Mouse (Mus musculus): Measurements from ENCODE around the gene Clip1. TPM values are rescaled to one million over a fixed set of nuclear protein-coding genes. Genes with fewer than 3 reads are reported as not detected.

Clip1 gene
- polyA plus RNA-seq, 1 experiment: 96.1 TPM

GRCm38 (mm10) chr5:123657651-123658050, 26.8 kb downstream of the Clip1 start:
- Histone ChIP-seq H3K4me3 (ENCODE audit: control insufficient read depth, low read depth, low read length) (no peak overlapping the region), H3K4me1 (ENCODE audit: control insufficient read depth, insufficient read depth, low read length) (no peaks in the 10 kb centered on the region), H3K27ac (ENCODE audit: control insufficient read depth, insufficient read depth, low read depth, low read length) (no peak overlapping the region), H3K36me3 (ENCODE audit: control insufficient read depth, insufficient read depth, low read length) (no peaks in the 10 kb centered on the region), H3K27me3 (ENCODE audit: control insufficient read depth, insufficient read depth, low read length) (no peaks in the 10 kb centered on the region)
- TF ChIP-seq CTCF (IDR thresholded peaks at IDR 0.05; ENCODE audit: control insufficient read depth, insufficient read depth, insufficient replicate concordance, low read depth, low read length): no peak
- TF ChIP-seq POLR2A (IDR thresholded peaks at IDR 0.05; ENCODE audit: control insufficient read depth, low read depth, low read length): no peak

GRCm38 (mm10) chr5:123654937-123655336, 29.5 kb downstream of the Clip1 start:
- H3K27me3 ChIP-seq (ENCODE audit: control insufficient read depth, insufficient read depth, low read length): no peaks in the 10 kb centered on the region
- H3K36me3 ChIP-seq (ENCODE audit: control insufficient read depth, insufficient read depth, low read length): no peaks in the 10 kb centered on the region
- H3K27ac ChIP-seq (ENCODE audit: control insufficient read depth, insufficient read depth, low read depth, low read length): no peak overlapping the region
- TF ChIP-seq POLR2A (IDR thresholded peaks at IDR 0.05; ENCODE audit: control insufficient read depth, low read depth, low read length) (no peak), CTCF (IDR thresholded peaks at IDR 0.05; ENCODE audit: control insufficient read depth, insufficient read depth, insufficient replicate concordance, low read depth, low read length) (no peak)
- H3K4me3 ChIP-seq (ENCODE audit: control insufficient read depth, low read depth, low read length): no peak overlapping the region
- no peaks in the 10 kb centered on the region for H3K4me1 ChIP-seq (ENCODE audit: control insufficient read depth, insufficient read depth, low read length)

DNA sequence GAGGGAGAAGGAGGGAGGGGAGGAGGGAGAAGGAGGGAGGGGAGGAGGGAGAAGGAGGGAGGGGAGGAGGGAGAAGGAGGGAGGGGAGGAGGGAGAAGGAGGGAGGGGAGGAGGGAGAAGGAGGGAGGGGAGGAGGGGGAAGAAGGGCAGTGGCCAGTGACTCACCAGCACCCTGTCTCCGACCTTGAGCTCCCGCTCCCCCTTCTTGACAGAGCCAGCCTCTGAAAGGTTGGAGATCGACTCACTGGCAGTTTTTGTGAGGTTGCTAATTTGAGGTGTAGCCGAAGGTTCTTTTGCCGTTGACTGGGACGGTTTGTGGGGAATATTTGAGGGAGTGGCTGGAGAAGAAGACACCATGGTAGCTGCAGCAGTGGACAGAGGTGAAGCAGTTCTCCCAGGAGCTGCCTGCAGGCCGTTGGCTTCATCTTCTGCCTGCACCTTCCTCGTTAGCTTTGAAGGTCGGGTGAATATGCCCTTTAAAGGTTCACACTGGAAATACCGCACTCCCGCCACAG, 31.1 kb downstream of the Clip1 start:
- Histone ChIP-seq H3K4me1 (ENCODE audit: control insufficient read depth, insufficient read depth, low read length) (no peaks in the 10 kb centered on the region), H3K27me3 (ENCODE audit: control insufficient read depth, insufficient read depth, low read length) (no peaks in the 10 kb centered on the region), H3K36me3 (ENCODE audit: control insufficient read depth, insufficient read depth, low read length) (no peaks in the 10 kb centered on the region), H3K4me3 (ENCODE audit: control insufficient read depth, low read depth, low read length) (no peak overlapping the region), H3K27ac (ENCODE audit: control insufficient read depth, insufficient read depth, low read depth, low read length) (no peak overlapping the region)
- TF ChIP-seq CTCF (IDR thresholded peaks at IDR 0.05; ENCODE audit: control insufficient read depth, insufficient read depth, insufficient replicate concordance, low read depth, low read length): no peak
- TF ChIP-seq POLR2A (IDR thresholded peaks at IDR 0.05; ENCODE audit: control insufficient read depth, low read depth, low read length): no peak

GRCm38 (mm10) chr5:123650825-123651224, 33.6 kb downstream of the Clip1 start:
- no peak for TF ChIP-seq POLR2A (IDR thresholded peaks at IDR 0.05; ENCODE audit: control insufficient read depth, low read depth, low read length)
- no peak for TF ChIP-seq CTCF (IDR thresholded peaks at IDR 0.05; ENCODE audit: control insufficient read depth, insufficient read depth, insufficient replicate concordance, low read depth, low read length)
- Histone ChIP-seq H3K27ac (ENCODE audit: control insufficient read depth, insufficient read depth, low read depth, low read length) (no peak overlapping the region), H3K36me3 (ENCODE audit: control insufficient read depth, insufficient read depth, low read length) (no peaks in the 10 kb centered on the region), H3K4me3 (ENCODE audit: control insufficient read depth, low read depth, low read length) (no peak overlapping the region), H3K4me1 (ENCODE audit: control insufficient read depth, insufficient read depth, low read length) (no peaks in the 10 kb centered on the region), H3K27me3 (ENCODE audit: control insufficient read depth, insufficient read depth, low read length) (no peaks in the 10 kb centered on the region)

DNA sequence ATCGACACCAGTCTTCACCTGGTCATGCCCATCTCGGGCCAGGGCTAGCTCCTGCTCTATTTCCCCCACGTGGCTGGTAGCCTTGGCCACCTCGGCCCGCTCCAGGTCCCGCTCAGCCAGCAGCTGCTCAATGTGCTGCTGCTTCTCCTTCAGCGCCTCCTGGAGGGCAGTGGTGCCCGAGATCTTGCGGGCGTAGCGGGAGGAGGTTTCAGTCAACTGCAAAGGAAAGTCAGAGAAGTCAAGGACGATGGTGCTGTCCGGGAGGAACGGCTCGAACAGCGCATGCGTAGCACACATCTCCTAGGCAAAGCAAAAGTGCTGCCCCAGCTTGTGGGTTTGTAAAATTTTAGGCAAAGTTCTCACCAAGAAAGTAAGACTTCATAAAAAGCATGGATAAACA, 42.0 kb downstream of the Clip1 start:
- Histone ChIP-seq H3K27me3 (ENCODE audit: control insufficient read depth, insufficient read depth, low read length) (no peaks in the 10 kb centered on the region), H3K4me3 (ENCODE audit: control insufficient read depth, low read depth, low read length) (no peak overlapping the region), H3K4me1 (ENCODE audit: control insufficient read depth, insufficient read depth, low read length) (no peaks in the 10 kb centered on the region), H3K36me3 (ENCODE audit: control insufficient read depth, insufficient read depth, low read length) (no peaks in the 10 kb centered on the region), H3K27ac (ENCODE audit: control insufficient read depth, insufficient read depth, low read depth, low read length) (no peak overlapping the region)
- TF ChIP-seq CTCF (IDR thresholded peaks at IDR 0.05; ENCODE audit: control insufficient read depth, insufficient read depth, insufficient replicate concordance, low read depth, low read length): no peak
- no peak for TF ChIP-seq POLR2A (IDR thresholded peaks at IDR 0.05; ENCODE audit: control insufficient read depth, low read depth, low read length)

DNA sequence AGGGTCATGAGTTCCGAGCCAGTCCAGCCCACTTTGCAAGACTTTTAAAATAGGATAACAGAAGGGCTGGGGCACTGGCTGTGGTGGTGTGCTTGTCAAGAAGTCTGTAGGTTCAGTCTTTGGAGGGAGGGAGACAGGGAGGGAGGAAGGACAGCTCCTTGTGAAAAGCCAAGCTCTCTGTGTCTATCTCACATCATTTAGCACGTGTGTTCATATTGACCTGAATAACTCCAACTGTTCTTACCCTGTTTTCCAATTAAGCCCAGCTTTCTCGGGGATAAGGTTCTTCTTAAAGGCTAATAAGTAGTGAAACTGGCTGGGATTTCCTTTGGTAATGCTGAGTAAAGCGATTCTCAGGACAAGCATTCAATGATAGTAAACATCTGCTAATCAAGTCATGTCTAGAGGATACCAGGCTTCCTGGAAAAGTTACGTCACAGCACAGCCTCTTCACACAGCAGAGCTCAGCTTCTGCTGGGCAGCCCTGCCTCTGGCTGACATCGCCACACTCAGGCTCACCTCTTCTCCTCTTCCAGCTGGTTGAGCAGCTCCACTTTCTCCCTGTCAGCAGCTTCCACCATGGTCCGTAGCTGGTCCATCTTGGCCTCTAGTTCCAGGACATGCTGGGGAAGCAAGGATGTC, 43.0 kb downstream of the Clip1 start:
- TF ChIP-seq CTCF (IDR thresholded peaks at IDR 0.05; ENCODE audit: control insufficient read depth, insufficient read depth, insufficient replicate concordance, low read depth, low read length): no peak
- no peak for TF ChIP-seq POLR2A (IDR thresholded peaks at IDR 0.05; ENCODE audit: control insufficient read depth, low read depth, low read length)
- Histone ChIP-seq H3K27ac (ENCODE audit: control insufficient read depth, insufficient read depth, low read depth, low read length) (no peak overlapping the region), H3K4me3 (ENCODE audit: control insufficient read depth, low read depth, low read length) (no peak overlapping the region), H3K36me3 (ENCODE audit: control insufficient read depth, insufficient read depth, low read length) (no peaks in the 10 kb centered on the region), H3K4me1 (ENCODE audit: control insufficient read depth, insufficient read depth, low read length) (no peaks in the 10 kb centered on the region), H3K27me3 (ENCODE audit: control insufficient read depth, insufficient read depth, low read length) (no peaks in the 10 kb centered on the region)

- Histone ChIP-seq H3K27me3 (ENCODE audit: control insufficient read depth, insufficient read depth, low read length) (no peaks in the 10 kb centered on the region), H3K36me3 (ENCODE audit: control insufficient read depth, insufficient read depth, low read length) (no peaks in the 10 kb centered on the region), H3K27ac (ENCODE audit: control insufficient read depth, insufficient read depth, low read depth, low read length) (no peak overlapping the region), H3K4me1 (ENCODE audit: control insufficient read depth, insufficient read depth, low read length) (no peaks in the 10 kb centered on the region), H3K4me3 (ENCODE audit: control insufficient read depth, low read depth, low read length) (no peak overlapping the region)
- no peak for TF ChIP-seq POLR2A (IDR thresholded peaks at IDR 0.05; ENCODE audit: control insufficient read depth, low read depth, low read length)
- TF ChIP-seq CTCF (IDR thresholded peaks at IDR 0.05; ENCODE audit: control insufficient read depth, insufficient read depth, insufficient replicate concordance, low read depth, low read length): no peak
Observed at GRCm38 (mm10) chr5:123640181-123640580, 44.2 kb downstream of the Clip1 start.
